47 mouse cellular contexts compared by ENCODE assay signal in the genomic region with DNA sequence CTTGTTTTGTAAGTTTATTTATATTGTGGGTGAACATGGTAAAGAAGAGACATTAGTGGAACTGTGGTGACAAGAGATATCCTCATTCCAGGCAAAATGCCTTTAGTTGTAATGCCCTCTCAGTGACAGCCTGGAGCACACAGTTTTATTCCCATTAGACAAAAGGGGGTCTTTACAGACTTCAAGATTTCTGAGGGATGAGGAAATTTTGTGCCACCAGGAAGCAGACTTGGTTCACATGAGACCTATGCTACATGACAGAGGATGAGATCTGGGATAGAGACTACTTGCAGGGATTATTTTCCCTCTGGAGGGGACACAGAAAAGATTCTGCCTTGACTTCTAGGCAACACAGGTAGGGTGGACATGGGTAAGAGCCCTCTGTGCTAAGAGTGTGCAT. TPM values are rescaled to one million over a fixed set of nuclear protein-coding genes. Genes with fewer than 3 reads are reported as not detected.
"Had no signal": no experiment of that assay in that cellular context is flagged by ENCODE, and none has a peak within 500 bp of the region (broad histone marks: within the 10 kb centered on the region; RNA-seq: fewer than 3 reads in every experiment).

No protein-coding gene starts in this region.

- H3K4me3 ChIP-seq: left cerebral cortex, adult 2 months; limb, embryonic 10.5 days; limb, embryonic 12.5 days; limb, embryonic 13.5 days; limb, embryonic 15.5 days; liver, embryonic 12.5 days; liver, embryonic 13.5 days; liver, embryonic 15.5 days; lung, embryonic 15.5 days; megakaryocyte, embryonic 14.5 days; midbrain, embryonic 10.5 days; midbrain, embryonic 12.5 days; midbrain, embryonic 13.5 days; midbrain, embryonic 15.5 days; myocyte had no signal

- H3K36me3 ChIP-seq: limb, embryonic 10.5 days; limb, embryonic 12.5 days; limb, embryonic 13.5 days; limb, embryonic 15.5 days; liver, embryonic 12.5 days; liver, embryonic 13.5 days; liver, embryonic 15.5 days; lung, embryonic 15.5 days; midbrain, embryonic 10.5 days; midbrain, embryonic 12.5 days; midbrain, embryonic 13.5 days; midbrain, embryonic 15.5 days had no signal

- DNase-seq: left cerebral cortex, postnatal 4 days; liver; liver, embryonic 13.5 days; liver, postnatal 0 days; lung, adult 18-20 months; lung, adult 2 months; lung, embryonic 14.5 days; lung, postnatal 10 days; lung, postnatal 14 days; lung, postnatal 36 days; midbrain, embryonic 14.5 days had no signal

- H3K27me3 ChIP-seq: limb, embryonic 12.5 days; limb, embryonic 13.5 days; limb, embryonic 15.5 days; liver, embryonic 12.5 days; liver, embryonic 13.5 days; liver, embryonic 15.5 days; lung, embryonic 15.5 days; megakaryocyte, embryonic 14.5 days; midbrain, embryonic 12.5 days; midbrain, embryonic 13.5 days; midbrain, embryonic 15.5 days had no signal

- H3K27ac ChIP-seq: left cerebral cortex, adult 2 months; limb, embryonic 10.5 days; limb, embryonic 12.5 days; limb, embryonic 13.5 days; limb, embryonic 15.5 days; liver, embryonic 12.5 days; liver, embryonic 13.5 days; liver, embryonic 14.5 days; liver, embryonic 15.5 days; lung, embryonic 15.5 days; macrophage; midbrain, embryonic 10.5 days; midbrain, embryonic 12.5 days; midbrain, embryonic 13.5 days; midbrain, embryonic 15.5 days had no signal

- H3K4me1 ChIP-seq: limb, embryonic 10.5 days; limb, embryonic 12.5 days; limb, embryonic 13.5 days; limb, embryonic 15.5 days; liver, embryonic 12.5 days; liver, embryonic 13.5 days; liver, embryonic 15.5 days; lung, embryonic 15.5 days; megakaryocyte, embryonic 14.5 days; midbrain, embryonic 10.5 days; midbrain, embryonic 12.5 days; midbrain, embryonic 13.5 days; midbrain, embryonic 15.5 days had no signal

RNA-seq across cellular contexts. Expression of a gene that starts 10.2 kb away (rescaled TPM):
- total RNA-seq: left cerebral cortex, adult 18-20 months; left cerebral cortex, adult 2 months; left cerebral cortex, adult 8-10 months; left cerebral cortex, postnatal 10 days; left cerebral cortex, postnatal 14 days; left cerebral cortex, postnatal 25 days; left cerebral cortex, postnatal 36 days; left cerebral cortex, postnatal 4 days; liver, adult 2 months; megakaryocyte progenitor cell, adult 5-6 weeks; megakaryocyte, adult 5-6 weeks; megakaryocyte-erythroid progenitor cell, adult 5-6 weeks; midbrain, postnatal 0 days; monocyte, adult 5-6 weeks had no signal
- polyA plus RNA-seq: limb, embryonic 10.5 days; limb, embryonic 11.5 days; limb, embryonic 12.5 days; limb, embryonic 13.5 days; limb, embryonic 14.5 days; limb, embryonic 15.5 days; liver, adult 2 months; liver, embryonic 11.5 days; liver, embryonic 12.5 days; liver, embryonic 13.5 days; liver, embryonic 14.5 days; liver, embryonic 15.5 days; liver, embryonic 16.5 days; liver, postnatal 0 days; lung, adult 2 months; lung, embryonic 14.5 days; lung, embryonic 15.5 days; lung, embryonic 16.5 days; lung, postnatal 0 days; macrophage; midbrain, embryonic 10.5 days; midbrain, embryonic 11.5 days; midbrain, embryonic 12.5 days; midbrain, embryonic 13.5 days; midbrain, embryonic 14.5 days; midbrain, embryonic 15.5 days; midbrain, embryonic 16.5 days; midbrain, postnatal 0 days; myocyte had no signal

RNA-seq across cellular contexts. Expression of a gene that starts 18.0 kb away (rescaled TPM):
- total RNA-seq: left cerebral cortex, adult 18-20 months; left cerebral cortex, adult 2 months; left cerebral cortex, adult 8-10 months; left cerebral cortex, postnatal 10 days; left cerebral cortex, postnatal 14 days; left cerebral cortex, postnatal 25 days; left cerebral cortex, postnatal 36 days; left cerebral cortex, postnatal 4 days; liver, adult 2 months; megakaryocyte progenitor cell, adult 5-6 weeks; megakaryocyte, adult 5-6 weeks; megakaryocyte-erythroid progenitor cell, adult 5-6 weeks; midbrain, postnatal 0 days; monocyte, adult 5-6 weeks had no signal
- polyA plus RNA-seq: limb, embryonic 10.5 days; limb, embryonic 11.5 days; limb, embryonic 12.5 days; limb, embryonic 13.5 days; limb, embryonic 14.5 days; limb, embryonic 15.5 days; liver, adult 2 months; liver, embryonic 11.5 days; liver, embryonic 12.5 days; liver, embryonic 13.5 days; liver, embryonic 14.5 days; liver, embryonic 15.5 days; liver, embryonic 16.5 days; liver, postnatal 0 days; lung, adult 2 months; lung, embryonic 14.5 days; lung, embryonic 15.5 days; lung, embryonic 16.5 days; lung, postnatal 0 days; macrophage; midbrain, embryonic 10.5 days; midbrain, embryonic 11.5 days; midbrain, embryonic 12.5 days; midbrain, embryonic 13.5 days; midbrain, embryonic 14.5 days; midbrain, embryonic 15.5 days; midbrain, embryonic 16.5 days; midbrain, postnatal 0 days; myocyte had no signal

RNA-seq across cellular contexts. Expression of a gene that starts 22.0 kb away (rescaled TPM):
- total RNA-seq: left cerebral cortex, adult 18-20 months; left cerebral cortex, adult 2 months; left cerebral cortex, adult 8-10 months; left cerebral cortex, postnatal 10 days; left cerebral cortex, postnatal 14 days; left cerebral cortex, postnatal 25 days; left cerebral cortex, postnatal 36 days; left cerebral cortex, postnatal 4 days; liver, adult 2 months; megakaryocyte progenitor cell, adult 5-6 weeks; megakaryocyte, adult 5-6 weeks; megakaryocyte-erythroid progenitor cell, adult 5-6 weeks; monocyte, adult 5-6 weeks had no signal
- polyA plus RNA-seq: limb, embryonic 10.5 days; limb, embryonic 11.5 days; limb, embryonic 12.5 days; limb, embryonic 13.5 days; limb, embryonic 14.5 days; limb, embryonic 15.5 days; liver, adult 2 months; liver, embryonic 11.5 days; liver, embryonic 12.5 days; liver, embryonic 13.5 days; liver, embryonic 14.5 days; liver, embryonic 15.5 days; liver, embryonic 16.5 days; liver, postnatal 0 days; lung, adult 2 months; lung, embryonic 14.5 days; lung, embryonic 15.5 days; lung, embryonic 16.5 days; lung, postnatal 0 days; macrophage; midbrain, embryonic 10.5 days; midbrain, embryonic 11.5 days; midbrain, embryonic 12.5 days; midbrain, embryonic 13.5 days; midbrain, embryonic 14.5 days; midbrain, embryonic 15.5 days; midbrain, embryonic 16.5 days; midbrain, postnatal 0 days; myocyte had no signal
